Mouse (Mus musculus) liver, postnatal 0 days (tissue): ENCODE results near the gene Col12a1.

Experiments
- CTCF ChIP-seq: sonication (generic); IDR thresholded peaks from 2 replicates; pipeline ENCODE4 v1.5.1; 2016; ENCODE audit warnings: antibody characterized with exemption, low read depth
- EP300 ChIP-seq: IDR thresholded peaks from 2 replicates; pipeline ENCODE4 v1.6.1; 2016; ENCODE audit warnings: antibody characterized with exemption, low read depth, mild to moderate bottlenecking

GRCm38 (mm10) chr9:79750709-79751108, 32.1 kb upstream of the Col12a1 start:
- TF ChIP-seq EP300 (no peak), CTCF (no peak)
